Mouse (Mus musculus): ENCODE data around the gene Ints1.

DNA sequence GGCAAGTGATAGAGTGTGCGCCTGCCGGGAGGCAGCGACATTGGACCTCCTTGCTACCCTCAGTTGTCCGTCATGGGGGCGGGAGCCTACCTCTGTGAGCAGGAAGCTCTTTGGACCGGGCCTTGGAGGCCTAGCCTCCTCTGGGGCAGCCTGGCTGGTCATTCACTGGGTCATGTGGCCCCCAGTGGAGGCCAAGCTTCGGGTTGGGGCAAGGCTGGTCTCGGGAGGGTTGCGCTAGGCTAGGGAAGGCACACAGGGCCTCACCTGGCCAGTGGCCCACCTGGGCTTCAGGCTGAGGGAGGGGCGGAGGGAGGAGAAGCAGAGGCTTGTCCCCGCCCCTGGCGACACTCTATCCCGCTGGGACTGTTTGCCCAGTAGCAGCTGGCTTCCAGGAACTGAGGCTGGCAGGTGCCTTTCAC lies 38.5 kb upstream of the Ints1 start:
- TF ChIP-seq CTCF (conservative IDR thresholded peaks at IDR 0.05; ENCODE audit: insufficient read depth, insufficient read length, low read depth, low read length) (no peak), POLR2A (IDR thresholded peaks at IDR 0.05; ENCODE audit: low read depth, low read length) (peak; percentile 60)
